Mouse (Mus musculus) kidney, postnatal 36 days (tissue): ENCODE measurements around the gene Evi2.
A peak's percentile ranks its signal among the peaks of the same experiment; 100 is the strongest.

Source experiments
- DNase-seq, 2 experiments: peaks; one replicate each; pipeline ENCODE4 v3.0.0; 2021 to 2022; ENCODE audit warnings: mixed read lengths in 2 of 2

Gene Evi2

DNA sequence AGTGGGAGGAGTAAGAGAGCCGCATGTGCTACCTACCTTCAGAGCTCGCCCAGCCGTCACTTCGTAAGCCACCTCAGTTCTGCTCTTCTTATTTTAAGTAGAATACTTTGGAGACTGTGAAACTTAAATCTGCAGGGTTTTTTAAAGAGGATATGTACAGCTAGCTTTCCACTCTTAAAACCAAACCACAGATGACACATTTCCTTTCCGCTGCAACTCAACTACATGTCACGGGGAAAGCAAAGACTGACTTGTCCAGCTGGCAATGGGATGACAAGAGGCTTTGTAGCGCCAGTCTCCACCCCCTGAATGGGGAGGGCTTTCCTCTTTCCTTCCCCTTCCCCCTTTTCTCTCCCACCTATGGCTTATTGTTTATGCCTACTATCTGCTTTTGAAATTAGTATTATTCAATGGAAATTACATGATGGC lies at the start of gene Evi2, which contains the start of gene Evi2a:
Gene Evi2, minus strand, starts transcription at position 257 of the 429 bp plus-strand sequence.
Gene Evi2a, minus strand, starts transcription at position 277 of the 429 bp plus-strand sequence.
- DNase-seq: no peak

DNA sequence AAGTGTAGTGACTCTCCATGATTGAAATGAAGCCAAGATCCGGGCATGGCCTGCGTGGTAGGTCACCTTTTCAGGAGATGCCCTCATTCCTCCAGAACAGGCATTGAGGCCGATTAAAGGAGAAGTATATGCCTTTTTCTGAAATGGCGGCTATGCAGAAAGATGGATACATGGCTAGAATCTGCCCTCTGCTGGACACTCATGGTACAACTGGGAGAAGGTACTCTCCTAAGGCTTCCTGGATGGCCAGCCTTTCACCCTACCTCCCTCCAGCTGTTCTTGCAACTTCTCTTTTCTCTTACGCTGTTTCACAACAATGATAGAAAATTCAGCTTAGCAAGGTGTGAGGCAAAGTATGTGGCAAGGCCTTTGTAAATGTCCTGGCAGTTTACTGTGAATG lies 47.4 kb upstream of the Evi2 start:
- peak; percentile 67 to 89 for DNase-seq

DNA sequence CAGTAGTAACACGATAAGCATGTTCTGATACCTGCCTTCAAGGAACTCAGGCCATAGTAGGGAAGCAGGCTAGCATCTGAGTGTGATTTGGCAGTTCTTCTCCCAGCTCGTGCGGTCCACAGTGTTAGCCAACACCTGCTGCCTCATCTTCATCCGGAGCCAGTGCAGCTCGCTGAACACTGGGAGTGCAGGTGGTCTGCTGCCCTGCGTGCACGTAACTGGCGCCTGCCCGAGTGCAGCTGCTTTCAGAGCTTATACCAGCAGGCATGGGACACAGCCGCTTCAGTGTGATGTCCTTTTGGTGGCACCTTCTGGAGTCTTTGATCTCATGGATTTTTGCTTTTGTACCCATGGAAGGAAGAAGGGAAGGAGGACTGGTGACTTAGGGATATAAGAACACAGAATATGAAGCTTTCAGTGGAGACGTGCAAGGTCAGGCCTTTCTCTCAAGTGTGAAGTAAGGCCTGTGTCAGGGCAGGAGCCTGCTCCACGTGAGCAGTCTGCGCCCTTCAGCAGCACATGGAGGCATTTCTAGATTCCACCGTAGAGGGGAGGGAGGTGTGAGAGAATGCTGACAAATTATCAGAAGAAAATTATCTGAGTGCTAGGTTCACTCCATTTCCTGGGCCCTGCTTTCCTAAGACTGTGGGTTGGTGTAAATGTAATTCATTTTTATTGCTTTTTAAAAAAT lies 45.1 kb upstream of the Evi2 start:
- DNase-seq: no peak

DNA sequence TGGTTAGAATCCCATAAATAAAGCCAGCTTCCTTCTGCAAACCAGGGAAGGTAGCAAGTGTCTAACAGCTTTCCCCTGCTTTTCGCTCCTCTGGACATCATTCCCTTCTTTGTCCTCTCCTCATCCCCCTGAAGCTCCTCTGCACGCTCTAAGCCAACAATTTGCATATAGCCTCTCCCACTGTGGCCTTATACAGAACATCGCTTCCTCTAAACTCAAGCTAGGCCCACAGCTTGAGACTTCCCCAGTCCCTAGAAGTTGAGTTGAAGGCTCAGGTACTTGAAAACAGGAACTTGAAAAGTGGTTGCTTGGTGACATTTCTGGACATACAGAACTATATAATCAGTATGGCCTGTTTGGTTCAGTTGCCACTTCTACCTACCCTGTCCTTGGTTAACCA lies 43.4 kb upstream of the Evi2 start:
- DNase-seq: no peak

DNA sequence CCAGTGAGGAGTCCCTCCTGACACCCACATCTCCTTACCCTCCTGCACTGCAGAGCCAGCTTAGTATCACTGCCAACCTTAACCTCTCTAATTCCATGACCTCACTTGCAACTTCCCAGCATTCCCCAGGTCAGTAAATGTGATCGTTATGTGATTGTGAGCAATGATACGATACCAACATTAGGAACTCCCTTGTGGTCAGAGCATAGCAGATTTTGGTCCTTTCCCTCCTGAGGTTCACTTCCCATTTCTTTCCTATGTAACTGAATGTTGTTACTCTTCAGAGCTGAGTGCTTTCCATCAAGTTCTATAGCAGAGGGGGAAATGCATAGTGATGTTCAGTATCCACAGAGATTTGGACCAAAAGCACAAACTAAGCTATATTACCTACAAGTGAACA lies 39.9 kb upstream of the Evi2 start:
- DNase-seq: no peak

DNA sequence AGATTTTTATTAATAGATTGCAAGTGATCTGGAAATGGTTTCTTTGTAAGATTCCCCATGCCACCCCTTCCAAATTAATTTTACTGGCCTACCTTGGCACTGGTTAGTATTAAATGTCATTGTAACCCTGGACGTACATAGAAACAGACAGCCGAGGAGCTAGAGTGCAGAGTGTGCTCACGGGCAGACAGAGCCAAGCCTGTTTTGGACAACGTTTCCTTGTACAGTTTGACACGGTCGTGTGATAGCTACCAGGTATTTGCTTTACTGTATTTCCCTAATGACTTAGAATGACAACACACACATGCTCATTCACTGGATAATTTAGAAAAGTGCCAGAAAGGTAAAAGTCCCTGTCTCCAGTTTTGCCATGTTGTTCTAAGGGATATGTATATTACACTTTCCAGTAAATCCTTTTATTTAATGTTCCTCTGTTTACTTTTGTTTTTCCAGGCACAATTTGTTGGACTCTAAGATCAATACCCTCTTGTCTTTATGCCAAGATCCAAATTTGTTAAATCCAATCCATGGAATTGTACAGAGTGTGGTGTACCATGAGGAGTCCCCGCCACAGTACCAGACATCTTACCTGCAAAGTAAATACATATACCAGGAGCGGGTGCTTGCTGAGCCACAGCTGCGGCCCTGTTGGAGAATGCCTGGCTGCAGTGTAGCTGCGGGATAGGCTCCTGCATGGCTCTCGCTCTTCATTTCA lies 38.0 kb upstream of the Evi2 start:
- DNase-seq: no peak

DNA sequence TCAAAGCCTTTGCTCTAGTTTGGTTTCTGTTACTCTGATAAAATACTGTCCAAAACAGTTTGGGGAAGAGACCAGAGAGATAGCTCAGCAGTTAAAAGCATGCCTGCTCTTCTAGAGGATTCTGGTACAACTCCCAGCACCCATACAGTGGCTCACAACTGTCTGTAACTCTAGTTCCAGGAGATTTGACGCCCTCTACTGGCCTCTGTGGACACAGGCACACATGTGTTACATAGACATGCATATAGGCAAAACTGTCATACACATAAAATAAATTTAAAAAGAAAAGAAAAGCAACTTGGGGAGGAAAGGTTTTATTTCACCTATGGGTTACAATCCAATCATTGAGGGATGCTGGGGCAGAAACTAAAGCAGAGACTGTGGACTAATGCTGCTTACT lies 36.6 kb upstream of the Evi2 start:
- no peak for DNase-seq

DNA sequence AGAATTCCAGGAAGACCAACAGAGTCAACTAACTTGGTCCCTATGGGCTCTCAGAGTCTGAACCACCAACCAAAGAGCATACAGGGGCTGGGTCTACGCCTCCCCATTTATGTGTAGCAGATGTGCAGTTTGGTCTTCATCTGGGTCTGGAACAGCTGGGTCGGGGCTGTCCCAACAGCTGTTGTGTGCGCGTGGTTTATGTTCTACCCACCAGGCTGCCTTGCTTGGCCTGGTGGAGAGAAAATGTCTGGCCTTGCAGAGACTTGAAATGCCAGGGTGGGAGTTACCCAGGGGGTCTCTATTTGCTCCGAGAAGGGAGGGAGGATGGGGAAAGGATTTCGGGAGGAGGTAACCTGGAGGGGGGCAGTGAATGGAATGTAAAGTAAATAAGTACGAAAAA lies 33.1 kb upstream of the Evi2 start:
- DNase-seq: no peak

DNA sequence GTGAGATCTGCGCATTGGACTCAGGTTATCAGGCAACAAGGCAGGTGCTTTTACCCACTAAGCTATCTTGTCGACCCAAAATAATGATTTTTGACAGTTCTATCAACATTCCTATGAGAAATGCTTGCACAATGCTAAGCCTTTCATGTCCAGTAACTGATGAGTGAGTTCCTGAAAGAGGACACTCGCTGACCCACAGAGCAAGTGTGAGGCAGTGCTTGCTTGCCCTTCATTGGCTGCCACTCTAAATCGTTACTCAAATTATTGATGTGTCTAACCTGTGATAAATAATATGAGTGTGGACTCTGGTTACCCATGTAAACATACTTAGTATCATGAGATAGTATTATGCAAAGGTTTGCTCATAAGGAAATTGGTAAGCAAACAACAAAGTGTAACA lies 30.1 kb upstream of the Evi2 start:
- DNase-seq: no peak

DNA sequence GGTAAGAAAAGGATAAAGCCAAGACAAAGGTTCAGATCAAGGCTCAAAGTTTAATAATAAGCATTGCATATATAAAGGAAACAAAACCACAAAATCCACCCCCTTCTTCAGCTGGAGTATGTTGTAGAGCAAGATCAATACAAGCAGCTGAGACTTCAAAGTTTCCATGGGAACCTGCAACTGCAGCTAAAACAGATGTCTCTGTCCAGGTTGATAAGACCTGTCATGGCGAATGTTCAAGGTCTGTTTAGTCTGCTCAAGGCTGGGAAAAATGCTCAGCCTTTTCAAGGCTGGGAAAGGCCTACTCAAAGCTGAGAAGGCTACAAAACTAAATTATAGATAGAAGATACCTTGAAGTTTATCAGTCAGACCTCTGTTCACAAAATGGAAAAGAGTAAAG lies 22.2 kb upstream of the Evi2 start:
- no peak for DNase-seq

DNA sequence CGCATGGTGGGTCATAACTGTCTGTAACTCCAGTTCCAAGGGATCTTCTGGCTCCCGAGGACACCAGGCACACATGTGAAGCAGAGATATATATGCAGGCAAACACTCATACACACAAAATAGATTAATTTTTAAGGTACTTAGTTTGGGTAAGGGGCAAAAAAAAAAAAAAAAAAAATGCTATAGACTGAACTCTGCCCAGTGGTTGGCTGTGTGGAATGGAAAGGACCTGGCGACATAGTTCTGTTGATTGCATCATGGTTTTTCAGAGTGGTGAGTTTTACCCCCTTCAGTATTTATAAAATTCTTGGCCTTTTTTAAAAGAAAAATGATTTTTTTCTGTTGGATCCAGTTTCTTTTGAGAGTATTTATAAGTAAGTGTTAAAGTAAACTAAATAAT lies 5.9 kb upstream of the Evi2 start:
- DNase-seq: no peak

DNA sequence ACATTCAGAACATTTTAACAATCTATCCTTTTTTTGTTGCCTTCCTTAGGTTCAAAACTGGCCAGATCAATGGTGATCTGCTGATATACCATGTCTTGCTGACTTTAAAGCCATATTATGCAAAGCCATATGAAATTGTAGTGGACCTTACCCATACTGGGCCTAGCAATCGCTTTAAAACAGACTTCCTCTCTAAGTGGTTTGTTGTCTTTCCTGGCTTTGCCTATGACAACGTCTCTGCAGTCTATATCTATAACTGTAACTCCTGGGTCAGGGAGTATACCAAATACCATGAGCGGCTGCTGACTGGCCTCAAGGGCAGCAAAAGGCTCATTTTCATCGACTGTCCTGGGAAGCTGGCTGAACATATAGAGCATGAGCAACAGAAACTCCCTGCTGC lies 5.2 kb upstream of the Evi2 start:
- DNase-seq: no peak

DNA sequence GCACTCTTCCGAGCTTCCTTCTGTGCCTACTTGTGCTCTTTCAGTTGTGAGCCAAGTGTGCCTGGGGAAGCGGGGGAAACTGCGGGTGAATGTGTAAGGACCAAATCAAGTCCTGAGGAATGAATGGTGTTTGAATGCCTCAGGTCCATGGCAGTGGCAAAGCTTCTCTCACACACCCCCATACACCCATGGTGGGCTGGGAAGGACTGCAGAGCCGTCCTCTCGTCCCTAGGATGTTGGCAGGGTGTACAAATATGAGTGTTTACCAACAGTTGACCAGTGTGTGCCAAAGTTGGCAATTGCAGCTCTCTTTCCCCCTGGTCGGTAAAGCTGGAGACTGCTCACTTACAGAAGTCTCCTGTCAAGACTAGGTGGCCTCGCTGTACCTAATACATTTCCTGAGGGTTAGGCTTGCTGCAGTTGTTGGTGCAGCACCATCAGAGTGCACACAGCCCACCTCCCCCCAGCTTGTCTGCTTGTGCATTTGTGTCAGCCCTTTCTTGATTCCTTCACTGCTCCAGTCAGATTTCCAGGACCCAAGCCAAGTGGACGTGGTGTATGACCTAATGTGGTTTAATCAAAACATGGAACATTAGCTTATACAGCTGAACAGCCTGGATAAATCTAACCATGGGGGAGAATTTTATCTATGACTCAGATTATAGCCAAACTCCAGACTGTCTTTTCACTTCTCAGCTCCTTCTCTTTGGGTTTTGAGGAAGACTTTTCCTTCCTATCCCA lies 3.7 kb upstream of the Evi2 start:
- peak; percentile 19 to 33 for DNase-seq

DNA sequence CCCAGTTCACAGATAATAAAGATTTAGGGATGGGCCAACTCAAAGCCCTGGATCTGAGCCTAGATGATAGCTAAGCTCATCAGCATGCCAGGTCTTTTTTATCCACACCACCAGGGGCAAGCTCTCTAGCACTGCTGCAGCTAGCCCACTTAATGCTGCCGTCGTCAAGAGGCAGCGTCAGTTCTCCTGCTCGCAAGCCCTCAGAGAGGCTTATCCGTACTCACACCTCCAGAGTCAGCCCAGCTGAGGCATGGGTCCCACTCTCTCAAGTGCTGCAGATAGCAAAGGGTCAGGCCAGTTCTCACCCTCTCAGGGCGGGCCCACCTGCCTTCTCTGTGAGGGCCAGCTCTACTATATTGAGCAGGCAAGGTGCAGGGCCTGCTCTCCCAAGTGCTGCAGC lies 2.9 kb upstream of the Evi2 start:
- no peak for DNase-seq

DNA sequence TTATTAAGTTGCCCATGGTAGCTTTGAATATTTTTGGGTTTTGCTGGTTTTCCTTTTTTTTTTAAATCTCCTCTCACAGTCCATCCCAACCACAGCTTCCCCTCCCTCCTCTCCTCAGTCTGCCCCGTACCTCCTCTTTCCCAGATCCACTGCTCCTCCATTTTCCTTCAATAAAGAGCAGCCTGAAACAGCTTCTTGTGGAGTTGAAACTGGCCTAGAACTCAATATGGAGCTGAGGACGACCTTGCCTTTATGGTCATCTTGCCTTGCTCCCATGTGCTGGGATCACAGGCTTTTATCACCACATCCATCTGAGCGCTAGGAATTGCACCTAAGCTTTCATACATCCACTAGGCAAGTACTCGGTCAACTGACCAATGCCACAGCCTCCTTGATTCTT lies 1.1 kb upstream of the Evi2 start:
- no peak for DNase-seq

DNA sequence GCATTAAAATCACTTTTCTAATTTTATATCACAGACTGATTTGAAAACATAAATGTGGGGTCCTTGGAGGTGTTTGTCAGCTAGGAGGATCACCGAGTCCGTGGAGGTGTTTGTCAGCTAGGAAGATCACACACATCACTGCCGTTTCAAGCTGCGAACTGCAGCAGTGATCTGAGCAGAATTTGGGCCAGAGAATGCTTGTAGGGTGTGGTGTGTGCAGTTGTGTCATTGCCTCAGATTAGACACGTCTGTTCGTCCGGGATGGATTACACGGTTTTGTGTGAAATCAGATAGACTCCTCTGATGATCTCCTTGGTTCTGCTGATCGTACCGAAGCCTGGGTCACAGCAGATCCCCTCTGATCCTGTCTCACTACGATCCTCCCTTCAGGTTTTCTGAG lies 385 bp upstream of the Evi2 start:
- DNase-seq: no peak

DNA sequence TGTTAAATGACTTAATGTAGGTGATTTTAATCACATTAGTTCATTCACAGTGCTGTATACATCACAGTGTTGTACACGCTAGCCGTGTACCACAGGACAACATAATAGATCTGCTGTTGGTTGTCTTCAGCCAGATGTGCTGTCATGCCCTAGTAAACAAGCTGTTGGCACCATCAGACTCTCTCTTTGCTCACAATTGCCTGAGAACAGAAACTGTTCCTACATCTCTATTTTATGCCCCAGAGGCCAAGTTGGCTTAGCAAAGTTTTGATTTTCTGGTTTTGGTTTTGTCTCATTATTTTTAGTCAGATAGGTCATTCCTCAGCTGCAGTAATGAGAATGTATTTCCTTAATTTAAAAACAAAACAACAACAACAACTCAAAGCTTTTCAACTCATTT lies 653 bp downstream of the Evi2 start:
- DNase-seq: no peak

DNA sequence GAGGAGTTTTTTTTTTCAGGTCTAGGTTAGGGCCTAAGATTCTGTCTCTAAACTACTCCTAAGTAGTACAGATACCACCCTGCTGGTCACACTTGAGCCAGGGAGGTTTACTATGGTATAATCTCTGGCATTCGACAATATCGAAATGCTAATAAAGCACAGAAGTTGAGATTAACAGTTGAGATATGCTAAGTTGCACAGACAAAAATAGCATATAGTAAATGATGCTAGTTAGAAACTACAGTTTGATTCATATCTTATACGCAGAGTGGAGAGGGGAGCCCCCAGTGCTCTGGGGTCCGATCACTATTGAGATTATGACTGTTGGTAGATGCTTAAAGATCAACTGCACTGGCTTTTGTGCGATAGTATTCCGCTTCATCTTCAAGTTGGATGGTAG lies 1.2 kb downstream of the Evi2 start:
- DNase-seq: no peak

DNA sequence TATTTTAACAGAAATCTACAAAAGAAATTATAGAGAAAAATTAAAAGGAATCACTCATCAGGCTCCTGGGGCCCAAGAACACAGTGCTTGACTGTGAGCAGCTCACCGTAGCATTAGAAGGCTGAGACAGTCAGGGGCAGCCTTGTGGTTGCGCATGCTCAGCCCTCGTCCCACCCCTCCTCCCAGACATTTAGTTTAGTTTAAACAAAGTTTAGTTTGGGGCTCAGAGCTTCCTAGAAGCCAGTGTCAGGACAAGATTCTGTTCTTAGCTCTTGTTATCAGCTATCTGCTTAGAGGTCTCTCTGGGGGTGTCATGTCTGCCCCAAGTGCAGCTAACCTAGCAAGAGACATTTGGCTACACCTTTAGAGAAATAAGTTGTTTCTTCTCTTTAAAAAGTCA lies 1.8 kb downstream of the Evi2 start:
- DNase-seq: no peak

DNA sequence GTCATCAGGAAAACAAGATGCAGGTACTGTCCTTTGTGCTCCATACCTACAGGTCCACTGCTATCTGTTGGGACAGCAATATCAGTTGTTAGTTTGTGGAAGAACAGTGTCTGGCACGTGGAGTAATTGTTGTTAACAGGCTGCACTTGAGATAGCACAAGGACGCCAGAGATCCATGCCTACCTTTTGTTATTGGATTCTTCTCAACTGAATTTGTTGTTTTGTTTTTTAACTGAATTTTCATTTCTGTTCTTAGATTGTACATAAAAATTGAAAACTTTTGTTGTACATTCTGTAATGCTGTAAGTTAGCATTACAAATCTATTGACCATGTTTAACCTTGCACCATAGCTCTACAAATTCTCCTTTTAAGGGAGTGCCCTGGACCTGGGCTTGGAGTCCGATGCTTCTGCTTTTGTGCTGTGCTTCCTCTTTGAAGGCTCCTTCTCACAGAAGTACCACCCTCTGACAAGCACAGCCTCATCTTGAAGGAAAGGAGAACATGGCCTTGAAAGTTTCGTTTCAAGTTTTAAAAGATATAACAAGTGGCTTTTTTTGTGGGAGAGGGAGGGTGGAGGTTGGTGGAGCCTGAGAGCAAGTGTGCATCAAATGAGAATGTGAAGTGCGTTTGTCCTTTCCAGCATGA lies 2.5 kb downstream of the Evi2 start:
- no peak for DNase-seq

DNA sequence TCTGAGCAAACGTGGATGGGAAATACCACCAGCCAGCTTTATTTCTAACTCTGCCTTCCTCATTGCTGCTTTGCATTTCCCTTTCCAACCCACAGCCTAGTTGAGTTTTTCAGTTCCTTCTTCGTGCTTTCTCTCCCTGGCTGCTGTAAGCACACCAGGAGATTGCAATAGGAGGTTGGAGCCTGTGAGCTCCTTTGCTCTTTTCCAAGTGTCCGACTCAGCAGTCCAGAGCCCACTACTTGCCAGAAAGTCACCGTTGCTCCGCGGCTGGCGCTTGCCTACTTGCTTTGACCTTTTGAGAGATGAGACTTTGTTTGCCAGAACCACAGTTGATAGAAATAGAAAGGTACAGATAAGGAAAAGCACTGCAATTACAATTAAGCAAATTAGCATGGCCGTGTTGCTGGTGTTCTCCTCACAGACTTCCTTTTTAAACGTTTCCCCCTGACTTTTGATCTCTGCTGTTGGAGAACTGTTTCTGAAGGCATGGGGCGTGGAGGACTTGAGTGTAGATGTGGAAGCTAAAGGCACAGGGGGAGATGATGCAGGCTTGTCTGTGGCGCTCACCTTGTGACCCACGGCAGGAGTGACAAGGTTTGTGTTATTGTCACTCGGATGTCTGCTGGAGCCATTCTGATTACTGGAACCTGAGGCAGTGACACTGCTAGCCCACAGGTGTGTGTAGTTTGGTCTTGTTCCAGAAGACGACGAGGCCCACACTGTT lies 3.2 kb downstream of the Evi2 start:
- peak; percentile 39 to 63 for DNase-seq

DNA sequence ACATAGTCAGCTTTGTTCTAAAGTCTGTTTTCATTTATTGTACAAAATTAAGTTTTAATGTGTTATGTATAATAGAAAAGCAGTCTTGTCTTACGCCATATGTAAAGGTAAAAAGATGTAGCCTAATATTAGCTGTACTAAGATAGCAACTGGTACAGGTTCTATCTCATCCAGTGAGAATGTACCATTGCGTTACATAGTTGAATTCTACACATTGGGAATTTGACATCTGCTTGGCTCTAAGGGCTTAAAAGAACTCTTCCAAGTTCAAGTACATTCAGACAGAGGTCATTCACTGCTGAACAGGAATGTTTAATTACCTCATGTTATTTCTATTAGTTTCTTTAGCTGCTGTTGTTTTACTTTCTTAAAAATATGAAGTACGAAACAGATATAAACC lies 3.8 kb downstream of the Evi2 start:
- DNase-seq: no peak

DNA sequence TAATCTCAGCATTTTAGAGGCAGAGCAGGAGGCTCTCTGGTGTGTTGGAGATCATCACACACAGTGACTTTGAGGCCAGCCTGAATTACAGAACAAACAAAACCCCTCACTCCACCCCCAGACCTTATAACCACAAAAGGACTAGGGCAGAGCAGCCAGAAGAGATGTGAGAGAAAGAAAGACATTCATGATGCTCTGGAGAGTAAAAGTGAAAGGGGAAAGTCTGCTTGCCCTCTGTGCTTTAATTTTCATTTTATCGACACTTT lies 6.1 kb downstream of the Evi2 start:
- DNase-seq: no peak
